Mouse (Mus musculus) CD4-positive naive resting alpha-beta T cell, adult 76 days (primary cell): ENCODE data around the gene Tas2r138. TPM values are rescaled to one million over a fixed set of nuclear protein-coding genes. Genes with fewer than 3 reads are reported as not detected.

Experiments
- total RNA-seq: library from RNA; stranded (reverse); gene quantifications from one replicate; pipeline ENCODE4 v1.2.4, GENCODE M21; 2023

The Tas2r138 gene
- not detected for total RNA-seq

GRCm38 (mm10) chr6:40613260-40613852, at the start of gene Tas2r138:
Gene Tas2r138 (minus strand): TSS chr6:40613310.

GRCm38 (mm10) chr6:40628406-40629000, 15.4 kb upstream of the Tas2r138 start, which contains the start of gene Mgam:
Gene Mgam (plus strand): TSS chr6:40628831.

GRCm38 (mm10) chr6:40585645-40586044, 27.5 kb downstream of the Tas2r138 start, which contains the start of gene Clec5a:
Gene Clec5a (minus strand): TSS chr6:40585821.

GRCm38 (mm10) chr6:40569187-40569586, 43.9 kb downstream of the Tas2r138 start, which contains the start of gene Olfr460:
Gene Olfr460 (plus strand): TSS chr6:40569487.

Other genes starting within 250 kb of the Tas2r138 start
- 17.9 TPM for gene E330009J07Rik, start 177.2 kb downstream of the Tas2r138 start, total RNA-seq
- not detected for gene Wee2, start 174.2 kb downstream of the Tas2r138 start, total RNA-seq
- gene Ssbp1, start 142.0 kb downstream of the Tas2r138 start, total RNA-seq: 59.5 TPM
- gene Tas2r137, start 122.1 kb downstream of the Tas2r138 start, total RNA-seq: not detected
- not detected for gene Tas2r108, start 119.8 kb downstream of the Tas2r138 start, total RNA-seq
- not detected for gene Prss37, start 93.8 kb downstream of the Tas2r138 start, total RNA-seq
- gene Olfr461, start 58.3 kb downstream of the Tas2r138 start, total RNA-seq: not detected
- not detected for gene Olfr460, start 43.8 kb downstream of the Tas2r138 start, total RNA-seq
- gene Clec5a, start 27.5 kb downstream of the Tas2r138 start, total RNA-seq: 0.64 TPM
- gene Mgam, start 15.5 kb upstream of the Tas2r138 start, total RNA-seq: 0.59 TPM